Mouse (Mus musculus) thymus, postnatal 10 days (tissue): ENCODE measurements around the gene Wrnip1.
"Not testable (repeated sequence)": the region's sequence is repeated elsewhere in the genome, so short reads cannot be mapped to it uniquely, and the experiment has no call there.

ENCODE experiments used
- DNase-seq, 2 experiments: peaks; one replicate each; pipeline ENCODE4 v3.0.0; 2021; ENCODE audit warnings: low spot score in 2 of 2

Gene Wrnip1

DNA sequence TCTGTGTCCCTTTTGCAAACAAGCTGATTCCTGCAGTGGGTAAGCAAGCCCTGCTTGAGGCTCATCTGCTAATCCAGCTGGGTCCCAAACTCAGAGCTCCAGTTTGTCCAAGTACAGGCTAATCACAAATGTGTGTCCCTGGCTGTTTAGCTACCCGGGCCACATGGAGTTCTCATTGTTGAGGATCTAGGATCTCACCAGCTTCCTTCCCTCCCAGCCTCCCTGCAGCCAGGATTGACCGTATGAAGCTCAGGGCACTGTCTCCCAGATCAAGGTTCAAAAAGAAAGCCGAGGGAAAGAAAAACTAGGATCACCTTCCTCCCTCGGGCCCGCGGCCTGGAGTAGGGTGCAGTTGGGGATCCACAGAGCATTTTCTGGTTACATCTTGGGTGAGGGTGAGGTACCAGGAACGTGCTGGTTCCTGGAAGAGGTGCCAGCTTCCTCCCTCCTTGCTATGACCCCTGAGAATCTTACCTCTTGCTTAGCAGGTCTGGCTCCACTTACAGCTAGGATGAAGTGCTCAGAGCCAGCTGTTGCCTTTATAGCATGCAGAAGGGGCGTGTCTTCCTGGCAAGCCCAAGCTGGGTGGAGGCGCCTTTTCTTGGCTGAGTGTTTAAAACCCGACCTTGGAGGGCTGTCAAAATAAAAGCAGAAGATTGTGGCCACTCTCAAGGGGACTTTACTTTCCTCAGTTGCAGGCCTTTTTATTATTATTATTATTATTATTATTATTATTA is 49.0 kb downstream of the Wrnip1 start, which contains the start of gene Serpinb1a:
Gene Serpinb1a (minus strand): TSS at position 518 of the 737 bp plus-strand sequence.
- DNase-seq = no peak

DNA sequence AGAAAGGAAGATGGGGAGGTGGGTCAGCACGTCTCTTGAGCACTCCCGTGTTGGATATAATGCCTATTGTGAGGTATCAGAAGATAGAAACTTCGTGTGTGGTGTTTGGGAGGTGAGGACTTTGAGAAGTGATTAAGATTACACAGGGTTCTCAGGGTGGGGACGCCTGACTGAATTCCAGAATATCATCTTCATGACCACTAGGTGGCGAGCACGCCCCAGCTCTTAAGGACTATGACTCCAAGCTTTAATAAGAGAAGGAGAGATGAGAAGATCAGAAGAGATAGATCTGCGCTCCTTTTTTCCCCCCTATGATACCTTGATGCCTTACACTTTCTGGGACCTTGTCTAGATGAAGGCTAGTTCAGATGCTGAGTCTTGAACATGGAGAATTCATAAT is 50.1 kb downstream of the Wrnip1 start:
- DNase-seq = peak in 1 of 2 experiments; percentile 30

DNA sequence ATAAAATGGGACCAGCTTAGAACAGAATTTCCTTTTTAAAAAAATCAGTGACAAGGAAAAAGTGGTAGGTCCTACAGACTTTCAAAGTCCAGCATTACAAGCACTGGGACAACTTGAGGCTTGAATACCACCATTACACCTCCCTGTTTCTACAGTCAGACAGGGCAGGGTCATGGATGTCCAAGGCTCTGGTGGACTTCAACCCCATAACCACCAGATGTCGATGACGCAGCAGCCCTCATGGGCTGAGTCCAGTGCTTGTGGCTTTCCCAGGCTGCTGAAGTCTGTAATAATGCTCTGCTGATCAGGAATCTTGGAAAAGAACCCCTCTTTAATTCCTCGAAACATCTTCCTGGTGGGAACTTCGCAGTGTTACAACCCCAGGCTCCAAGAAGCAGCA is 50.7 kb downstream of the Wrnip1 start:
- DNase-seq = no peak

DNA sequence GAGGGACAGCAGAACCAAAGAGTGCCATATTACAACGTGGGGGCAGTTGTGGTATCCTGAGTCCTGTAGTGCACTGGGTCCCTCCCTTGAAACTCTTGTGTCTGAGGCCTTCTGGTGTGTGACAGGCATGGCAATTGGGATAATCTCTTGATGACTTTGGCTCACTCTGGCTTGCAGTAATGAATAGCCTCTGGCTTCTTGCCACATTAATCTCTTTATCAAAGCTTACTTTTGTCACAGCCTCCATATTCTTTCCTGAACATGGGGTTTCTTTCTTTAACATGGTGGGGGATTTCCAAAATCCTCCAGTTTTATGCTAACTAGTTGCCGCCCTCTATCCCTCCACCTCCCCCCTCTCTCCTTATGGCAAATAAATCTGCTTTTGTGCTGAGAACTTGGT is 51.2 kb downstream of the Wrnip1 start:
- no peak for DNase-seq

DNA sequence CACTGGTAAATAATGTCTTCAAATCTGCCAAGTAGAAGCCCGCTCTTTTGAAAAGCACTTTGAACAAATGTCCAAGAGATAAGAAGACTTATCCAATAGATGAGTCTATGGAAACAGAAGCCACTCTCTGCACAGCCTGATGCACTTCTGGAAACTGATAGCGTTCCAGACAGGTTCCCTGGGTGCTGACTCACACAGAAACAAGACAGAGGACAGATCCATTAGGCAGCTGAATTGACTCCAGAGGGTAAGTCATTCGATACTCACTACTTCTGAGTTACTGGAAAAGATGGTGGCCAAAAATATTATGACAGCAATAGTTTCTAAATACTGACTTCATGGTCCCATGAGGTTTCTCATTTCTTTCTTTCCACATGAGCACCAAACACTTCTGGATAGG is 59.0 kb downstream of the Wrnip1 start:
- no peak for DNase-seq

DNA sequence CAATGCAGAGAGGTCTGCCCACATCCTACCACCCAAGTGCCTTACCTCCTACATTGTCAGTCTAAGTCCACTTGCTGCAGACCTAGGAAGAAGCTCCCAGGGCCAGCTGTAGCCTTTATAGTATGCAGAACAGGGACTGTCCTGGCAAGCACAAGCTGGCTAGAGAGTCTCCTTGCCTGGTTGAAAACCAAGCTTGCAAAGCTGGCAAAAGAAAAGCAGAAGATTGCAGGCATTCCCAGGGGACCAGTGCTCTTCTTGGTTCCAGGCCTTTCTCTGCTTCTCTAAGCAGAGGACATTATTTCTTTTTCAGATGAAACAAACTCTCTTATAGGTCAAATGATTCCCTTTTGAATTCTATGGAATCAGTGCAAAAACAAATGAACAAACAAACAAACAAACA is 61.6 kb downstream of the Wrnip1 start:
- DNase-seq = no peak

DNA sequence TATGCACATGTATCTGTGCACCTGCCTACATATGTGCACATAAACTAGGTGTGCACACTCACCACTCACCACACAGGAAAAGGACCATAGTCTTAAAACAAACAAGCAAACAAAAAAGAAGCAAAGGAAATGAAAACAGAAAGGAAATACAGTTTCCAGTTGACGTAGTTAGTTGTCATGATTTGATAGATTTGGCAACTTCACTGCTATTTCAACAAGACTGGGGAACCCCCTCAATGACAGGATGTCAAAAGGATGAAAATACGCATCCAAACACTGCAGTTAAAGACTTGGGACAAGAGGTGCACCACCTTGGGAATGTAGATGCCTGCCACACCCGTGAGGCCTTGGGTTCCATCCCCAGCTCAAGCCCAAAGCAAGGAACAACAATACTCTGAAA is 62.7 kb downstream of the Wrnip1 start:
- DNase-seq = not testable (repeated sequence)

DNA sequence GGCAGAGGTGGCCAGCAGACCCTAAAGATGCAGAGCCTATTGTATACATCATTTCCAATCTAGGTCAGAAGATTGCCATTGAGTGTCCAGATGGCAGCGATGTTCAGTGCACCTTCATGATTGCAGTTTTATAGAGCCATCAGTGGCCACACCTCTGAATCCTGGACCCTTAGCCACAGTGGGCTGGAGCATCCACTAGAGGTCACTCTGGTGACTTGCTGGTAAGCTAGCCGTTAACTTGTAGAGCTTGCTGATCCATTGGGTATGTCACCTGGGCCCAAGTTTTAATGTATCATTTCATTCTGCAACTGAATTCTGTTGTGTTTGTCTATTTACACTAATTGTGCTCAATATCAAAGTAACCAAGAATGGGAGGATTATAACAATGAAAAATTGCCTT is 63.8 kb downstream of the Wrnip1 start:
- no peak for DNase-seq

DNA sequence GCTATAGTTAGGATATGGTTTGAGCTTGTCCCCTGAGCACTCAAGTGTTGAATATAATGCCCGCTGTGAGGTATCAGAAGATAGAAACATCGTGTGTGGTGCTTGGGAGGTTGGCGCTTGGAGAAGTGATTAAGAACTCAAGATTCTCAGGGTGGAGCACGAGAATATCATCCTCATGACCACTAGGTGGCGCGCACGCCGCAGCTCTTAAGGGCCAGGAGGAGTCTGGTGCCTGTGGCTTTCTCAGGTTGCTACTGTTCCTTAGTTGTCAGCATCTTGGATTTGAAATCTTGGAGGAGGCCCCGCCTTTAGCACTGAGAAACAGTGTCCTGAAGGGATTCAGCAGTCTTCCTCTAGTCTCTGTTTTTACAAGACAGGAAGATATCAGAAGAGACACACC is 64.6 kb downstream of the Wrnip1 start:
- DNase-seq = peak; percentile 25 to 74

DNA sequence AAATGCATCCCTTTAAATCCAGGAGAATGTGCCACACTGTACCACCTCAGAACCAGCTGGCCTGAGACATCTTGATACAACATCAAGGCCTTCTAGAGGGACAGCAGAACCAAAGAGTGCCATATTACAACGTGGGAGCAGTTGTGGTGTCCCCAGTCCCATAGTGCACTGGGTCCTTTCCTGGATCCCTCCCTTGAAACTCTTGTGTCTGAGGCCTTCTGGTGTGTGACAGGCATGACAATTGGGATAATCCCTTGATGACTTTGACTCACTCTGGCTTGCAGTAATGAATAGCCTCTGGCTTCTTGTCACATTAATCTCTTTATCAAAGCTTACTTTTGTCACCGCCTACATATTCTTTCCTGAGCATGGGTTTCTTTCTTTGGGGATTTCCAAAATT is 65.2 kb downstream of the Wrnip1 start:
- no peak for DNase-seq

DNA sequence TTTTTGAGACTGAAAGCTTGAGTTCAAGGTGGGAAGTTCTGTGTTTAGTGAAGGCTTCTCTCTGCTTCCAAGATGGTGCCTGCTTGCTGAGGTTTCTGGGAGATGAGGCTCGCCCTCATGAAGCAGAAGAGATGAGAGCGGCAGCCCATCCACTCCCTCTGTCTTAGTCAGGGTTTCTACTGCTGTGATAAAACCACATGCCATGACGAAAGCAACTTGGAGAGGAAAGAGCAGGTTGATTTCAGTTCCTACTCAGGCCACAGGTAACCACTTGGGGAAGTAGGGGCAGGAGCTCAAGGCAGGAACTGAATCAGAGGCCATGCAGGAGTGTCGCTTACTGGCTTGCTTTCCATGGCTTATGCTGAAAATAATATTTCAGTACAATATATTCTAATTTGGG is 66.4 kb downstream of the Wrnip1 start:
- not testable (repeated sequence) for DNase-seq

DNA sequence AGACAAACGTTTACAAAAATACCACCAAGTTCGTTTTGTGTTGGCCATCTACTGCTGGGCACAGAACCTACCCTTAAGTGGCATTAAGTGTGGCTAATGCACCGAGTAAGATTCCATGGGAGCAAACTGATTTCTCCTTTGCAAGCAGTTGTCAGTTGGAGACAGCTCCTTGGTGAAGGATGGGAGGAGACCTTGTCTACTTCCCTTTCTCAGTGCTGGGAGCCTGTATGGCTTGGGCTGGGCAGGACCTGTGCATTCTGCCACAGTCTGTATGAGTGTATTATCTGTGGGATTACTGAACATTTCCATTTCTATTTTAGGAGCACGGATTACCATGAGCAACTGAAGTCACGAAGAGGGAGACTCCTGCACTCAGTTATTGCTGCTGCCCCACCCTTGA is 67.0 kb downstream of the Wrnip1 start:
- no peak for DNase-seq
